Mouse (Mus musculus): ENCODE results near the gene Gnaz.
A peak's percentile ranks its signal among the peaks of the same experiment; 100 is the strongest.
"Not testable (repeated sequence)": the region's sequence is repeated elsewhere in the genome, so short reads cannot be mapped to it uniquely, and the experiment has no call there.

Gnaz gene

GRCm38 (mm10) chr10:75030234-75030633 lies 63.3 kb downstream of the Gnaz start:
- DNase-seq (ENCODE audit: low spot score) = no peak

- no peak for DNase-seq (ENCODE audit: low spot score)
These were observed 64.6 kb downstream of the Gnaz start for GRCm38 (mm10) chr10:75031345-75032114.

- DNase-seq (ENCODE audit: low spot score) = peak; percentile 72
These were observed 65.4 kb downstream of the Gnaz start, which contains the start of gene Rsph14 for GRCm38 (mm10) chr10:75032395-75032794. Gene Rsph14, minus strand, starts transcription at chr10:75032586.

- DNase-seq (ENCODE audit: low spot score) = peak; percentile 91
These were observed 70.0 kb downstream of the Gnaz start, which contains the start of gene Rab36 for GRCm38 (mm10) chr10:75036883-75037379. Gene Rab36, plus strand, starts transcription at chr10:75037058.

GRCm38 (mm10) chr10:75042060-75042459 lies 75.1 kb downstream of the Gnaz start:
- DNase-seq (ENCODE audit: low spot score) = not testable (repeated sequence)

- no peak for DNase-seq (ENCODE audit: low spot score)
These were observed 77.5 kb downstream of the Gnaz start for GRCm38 (mm10) chr10:75044459-75044858.

GRCm38 (mm10) chr10:75045831-75046230 lies 78.9 kb downstream of the Gnaz start:
- DNase-seq (ENCODE audit: low spot score) = no peak

- DNase-seq (ENCODE audit: low spot score) = no peak
These were observed 81.7 kb downstream of the Gnaz start for GRCm38 (mm10) chr10:75048711-75049110.

GRCm38 (mm10) chr10:75051364-75052074 lies 84.5 kb downstream of the Gnaz start:
- no peak for DNase-seq (ENCODE audit: low spot score)

GRCm38 (mm10) chr10:75052902-75053301 lies 85.9 kb downstream of the Gnaz start:
- no peak for DNase-seq (ENCODE audit: low spot score)

- DNase-seq (ENCODE audit: low spot score) = no peak
These were observed 86.7 kb downstream of the Gnaz start for GRCm38 (mm10) chr10:75053655-75054054.

GRCm38 (mm10) chr10:75054125-75054524 lies 87.1 kb downstream of the Gnaz start:
- peak; percentile 18 for DNase-seq (ENCODE audit: low spot score)

- DNase-seq (ENCODE audit: low spot score) = no peak
These were observed 88.7 kb downstream of the Gnaz start for GRCm38 (mm10) chr10:75055672-75056071.

- no peak for DNase-seq (ENCODE audit: low spot score)
These were observed 89.3 kb downstream of the Gnaz start for GRCm38 (mm10) chr10:75056255-75056654.

GRCm38 (mm10) chr10:75058336-75058735 lies 91.4 kb downstream of the Gnaz start:
- no peak for DNase-seq (ENCODE audit: low spot score)

GRCm38 (mm10) chr10:75058761-75059395 lies 91.9 kb downstream of the Gnaz start:
- peak; percentile 45 for DNase-seq (ENCODE audit: low spot score)

- peak; percentile 78 for DNase-seq (ENCODE audit: low spot score)
These were observed 92.4 kb downstream of the Gnaz start for GRCm38 (mm10) chr10:75059396-75059795.

GRCm38 (mm10) chr10:75060217-75060842 lies 93.4 kb downstream of the Gnaz start, which contains the start of gene Bcr:
Gene Bcr, plus strand, starts transcription at chr10:75060592.
- DNase-seq (ENCODE audit: low spot score) = peak; percentile 82

GRCm38 (mm10) chr10:75060843-75061235 lies 93.9 kb downstream of the Gnaz start:
- DNase-seq (ENCODE audit: low spot score) = peak; percentile 18

- peak; percentile 29 for DNase-seq (ENCODE audit: low spot score)
These were observed 94.6 kb downstream of the Gnaz start for GRCm38 (mm10) chr10:75061341-75062188.

GRCm38 (mm10) chr10:75062189-75062561 lies 95.2 kb downstream of the Gnaz start:
- DNase-seq (ENCODE audit: low spot score) = peak; percentile 31
